Mouse (Mus musculus) neural tube, embryonic 15.5 days (tissue): ENCODE results near the gene Fos. TPM values are rescaled to one million over a fixed set of nuclear protein-coding genes. Genes with fewer than 3 reads are reported as not detected.

Experiments used
- ATAC-seq: fragments of 200-750 bp; cut with Nextera tagmentation; 2 replicates; pipeline ENCODE4 v1.8.0; 2017; ENCODE audit warnings: mild to moderate bottlenecking, moderate TSS enrichment, moderate library complexity; ENCODE audit not compliant: low FRiP score
- H3K27ac ChIP-seq: fragments of 300-500 bp; sonication (generic); replicated peaks from 2 replicates; pipeline ENCODE4 v1.5.1; 2015; ENCODE audit warnings: mild to moderate bottlenecking, inconsistent platforms
- H3K27me3 ChIP-seq: fragments of 300-500 bp; sonication (generic); replicated peaks from 2 replicates; pipeline ENCODE4 v1.6.1; 2015; ENCODE audit warnings: inconsistent platforms
- H3K36me3 ChIP-seq: fragments of 300-500 bp; sonication (generic); 2 replicates; pipeline ENCODE4 v1.6.1; 2015; ENCODE audit warnings: inconsistent platforms
- H3K4me1 ChIP-seq: fragments of 300-500 bp; sonication (generic); 2 replicates; pipeline ENCODE4 v1.6.1; 2015; ENCODE audit warnings: inconsistent platforms
- H3K4me2 ChIP-seq: fragments of 300-500 bp; sonication (generic); 2 replicates; pipeline ENCODE4 v1.6.1; 2015; ENCODE audit warnings: inconsistent platforms, mild to moderate bottlenecking, moderate library complexity
- H3K4me3 ChIP-seq: fragments of 300-500 bp; sonication (generic); replicated peaks from 2 replicates; pipeline ENCODE4 v1.5.1; 2015; ENCODE audit warnings: mild to moderate bottlenecking, inconsistent platforms
- H3K9ac ChIP-seq: fragments of 300-500 bp; sonication (generic); replicated peaks from 2 replicates; pipeline ENCODE4 v1.6.1; 2015; ENCODE audit warnings: mild to moderate bottlenecking, inconsistent platforms
- H3K9me3 ChIP-seq: fragments of 300-500 bp; sonication (generic); replicated peaks from 2 replicates; pipeline ENCODE4 v1.6.1; 2016; ENCODE audit warnings: inconsistent platforms
- WGBS: fragments of 180-500 bp; shearing (Covaris S2); methylation state at CpG from one replicate; pipeline ENCODE4 v1.1.7; 2015; ENCODE audit warnings: mixed read lengths; 5-methylcytosine and 5-hydroxymethylcytosine counted together
- polyA plus RNA-seq: library from polyadenylated mRNA; unstranded; fragments of >200 nt; fragmentation: Nextera tagmentation; extraction: Ambion mirVana; gene quantifications from 2 replicates; pipeline ENCODE4 v1.2.1, GENCODE M21; 2015

The Fos gene
- polyA plus RNA-seq, 1 experiment from 2014 or later, result 6.0 TPM

DNA sequence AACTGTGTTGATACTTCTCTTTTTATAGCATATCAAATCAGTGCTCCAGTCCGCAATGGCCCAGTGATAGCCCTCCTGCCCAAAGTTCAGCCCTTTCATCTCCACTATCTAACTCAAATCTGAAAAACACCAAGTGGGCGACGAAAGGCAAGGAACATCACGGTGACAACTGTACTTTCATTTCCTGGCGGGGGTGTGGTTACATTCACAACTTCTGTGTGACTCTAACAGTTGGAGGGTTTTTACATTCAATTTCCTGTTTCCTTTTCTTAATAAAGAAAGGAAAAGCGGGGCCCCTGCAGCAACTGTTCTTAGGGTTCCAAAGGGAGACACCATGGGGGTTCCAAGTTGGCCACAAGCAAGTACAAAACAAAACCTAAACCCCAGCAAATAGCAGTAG is 29.0 kb upstream of the Fos start:
- Histone ChIP-seq H3K27ac (no peak overlapping the region), H3K9ac (no peak overlapping the region), H3K4me3 (no peak overlapping the region), H3K4me1 (0 out of 2 replicates have a peak, but pooled peaks cover 3% of the 10 kb centered on the region), H3K27me3 (no peaks in the 10 kb centered on the region), H3K36me3 (no peaks in the 10 kb centered on the region), H3K9me3 (no peaks in the 10 kb centered on the region), H3K4me2 (no peak overlapping the region)
- ATAC-seq, result no peak
- WGBS, result 67% methylated on average over 6 of the region's 6 CpGs

- ATAC-seq, result no peak
- Histone ChIP-seq H3K27me3 (no peaks in the 10 kb centered on the region), H3K27ac (no peak overlapping the region), H3K4me2 (no peak overlapping the region), H3K36me3 (no peaks in the 10 kb centered on the region), H3K9me3 (no peaks in the 10 kb centered on the region), H3K4me1 (peaks cover 5% of the 10 kb centered on the region), H3K4me3 (no peak overlapping the region), H3K9ac (no peak overlapping the region)
- 85% methylated on average over 6 of the region's 6 CpGs for WGBS
Measured at GRCm38 (mm10) chr12:85447009-85447408, 26.7 kb upstream of the Fos start.

DNA sequence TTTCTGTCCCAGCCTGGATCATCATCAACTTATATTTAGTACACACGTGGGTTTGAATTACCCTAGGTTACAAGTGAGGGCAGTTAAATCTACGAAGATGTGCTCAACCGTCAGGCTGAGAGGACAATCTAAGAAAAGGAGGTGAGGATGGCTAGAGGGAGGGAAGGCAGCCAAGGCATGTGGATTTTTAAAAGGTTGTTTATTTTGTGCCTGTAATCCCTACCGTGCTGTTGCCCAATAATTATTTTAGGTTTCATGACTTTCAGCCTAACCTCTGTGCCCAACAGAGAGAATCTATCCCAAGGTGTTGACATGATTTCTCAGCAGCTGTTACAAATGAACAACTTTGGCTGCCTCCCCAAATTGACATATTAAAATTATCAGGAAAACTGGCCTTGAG is 26.2 kb upstream of the Fos start:
- no peak overlapping the region for H3K27ac ChIP-seq
- H3K4me2 ChIP-seq, result no peak overlapping the region
- H3K4me3 ChIP-seq, result no peak overlapping the region
- 71% methylated on average over 4 of the region's 4 CpGs for WGBS
- no peak for ATAC-seq
- no peak overlapping the region for H3K9ac ChIP-seq
- H3K27me3 ChIP-seq, result no peaks in the 10 kb centered on the region
- H3K9me3 ChIP-seq, result no peaks in the 10 kb centered on the region
- H3K36me3 ChIP-seq, result no peaks in the 10 kb centered on the region
- H3K4me1 ChIP-seq, result peaks cover 9% of the 10 kb centered on the region

- ATAC-seq, result no peak
- Histone ChIP-seq H3K27ac (no peak overlapping the region), H3K36me3 (no peaks in the 10 kb centered on the region), H3K9me3 (no peaks in the 10 kb centered on the region), H3K9ac (no peak overlapping the region), H3K4me1 (peaks cover 10% of the 10 kb centered on the region), H3K27me3 (no peaks in the 10 kb centered on the region), H3K4me2 (no peak overlapping the region), H3K4me3 (no peak overlapping the region)
- WGBS, result 92% methylated on average over 1 of the region's 1 CpGs
Measured at GRCm38 (mm10) chr12:85449478-85449877, 24.2 kb upstream of the Fos start.

DNA sequence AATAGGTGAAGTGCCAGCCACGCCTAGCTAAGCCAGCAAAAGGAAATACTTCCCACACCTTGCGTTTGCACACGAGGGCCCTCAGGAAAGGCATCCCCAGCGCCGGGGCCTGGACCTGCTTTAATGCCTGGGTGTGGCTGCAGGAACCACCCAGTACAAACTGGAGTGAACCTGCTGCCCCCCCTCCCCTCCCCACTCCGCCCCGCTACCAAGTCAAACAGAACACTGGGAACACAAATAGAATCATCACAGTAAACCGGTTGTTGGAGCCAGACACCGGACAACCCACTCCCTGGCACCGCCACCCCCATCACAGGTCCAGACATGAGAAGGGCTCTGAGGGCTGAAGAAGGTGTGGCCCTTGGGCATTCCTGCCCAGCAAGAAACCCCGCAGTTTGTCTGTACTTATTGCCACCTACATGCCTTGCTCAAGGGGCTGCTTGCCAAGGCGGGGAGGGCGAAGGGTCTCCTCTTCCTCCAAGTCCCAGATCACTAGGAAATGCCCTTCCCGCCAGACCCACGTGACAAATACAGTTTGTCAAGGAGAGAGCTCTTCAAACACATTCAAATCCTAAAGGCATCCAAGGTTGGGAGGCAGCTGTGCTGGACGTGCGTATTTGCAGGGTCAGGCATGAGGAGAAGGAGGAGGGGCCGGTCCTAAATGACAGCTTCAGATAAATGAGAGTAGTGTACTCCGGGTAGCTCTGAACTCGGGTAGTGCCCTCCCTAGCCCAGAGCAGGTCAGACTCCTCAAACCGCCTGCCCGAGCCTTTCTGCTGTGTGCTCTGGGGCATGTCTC is 21.8 kb upstream of the Fos start:
- Histone ChIP-seq H3K4me3 (no peak overlapping the region), H3K36me3 (no peaks in the 10 kb centered on the region), H3K27ac (no peak overlapping the region), H3K9me3 (no peaks in the 10 kb centered on the region), H3K4me1 (peaks cover 27% of the 10 kb centered on the region), H3K27me3 (no peaks in the 10 kb centered on the region), H3K4me2 (peak overlapping the region; percentile 13), H3K9ac (no peak overlapping the region)
- WGBS, result 43% methylated on average over 22 of the region's 22 CpGs
- ATAC-seq, result no peak

- WGBS, result 2% methylated on average over 44 of the region's 44 CpGs
- H3K4me1 ChIP-seq, result peaks cover 32% of the 10 kb centered on the region
- H3K27ac ChIP-seq, result peak overlapping the region; percentile 97
- H3K27me3 ChIP-seq, result no peaks in the 10 kb centered on the region
- peak overlapping the region; percentile 80 for H3K4me2 ChIP-seq
- peak overlapping the region; percentile 49 for H3K4me3 ChIP-seq
- H3K36me3 ChIP-seq, result no peaks in the 10 kb centered on the region
- H3K9me3 ChIP-seq, result no peaks in the 10 kb centered on the region
- peak overlapping the region; percentile 66 for H3K9ac ChIP-seq
- peak; percentile 99 for ATAC-seq
Measured at GRCm38 (mm10) chr12:85455065-85456058, 18.3 kb upstream of the Fos start.

- WGBS, result 70% methylated on average over 4 of the region's 4 CpGs
- ATAC-seq, result no peak
Measured at GRCm38 (mm10) chr12:85456276-85456675, 17.4 kb upstream of the Fos start.

GRCm38 (mm10) chr12:85456966-85457505 is 16.7 kb upstream of the Fos start:
- no peak for ATAC-seq
- Histone ChIP-seq H3K9me3 (no peaks in the 10 kb centered on the region), H3K36me3 (no peaks in the 10 kb centered on the region), H3K27ac (peak overlapping the region; percentile 97; the same call in 1 of the 2 replicates), H3K4me3 (no peak overlapping the region), H3K4me2 (no peak overlapping the region), H3K9ac (no peak overlapping the region), H3K27me3 (no peaks in the 10 kb centered on the region), H3K4me1 (peaks cover 33% of the 10 kb centered on the region)
- WGBS, result 46% methylated on average over 13 of the region's 13 CpGs

More at GRCm38 (mm10) chr12:85456276-85456675, 17.4 kb upstream of the Fos start:
- no peak overlapping the region; the same call in 1 of the 2 replicates for H3K4me3 ChIP-seq
- peaks cover 32% of the 10 kb centered on the region for H3K4me1 ChIP-seq
- H3K9ac ChIP-seq, result no peak overlapping the region; the same call in 1 of the 2 replicates
- peak overlapping the region; percentile 97 for H3K27ac ChIP-seq
- no peaks in the 10 kb centered on the region for H3K36me3 ChIP-seq
- no peaks in the 10 kb centered on the region for H3K27me3 ChIP-seq
- H3K4me2 ChIP-seq, result peak overlapping the region; percentile 80
- H3K9me3 ChIP-seq, result no peaks in the 10 kb centered on the region

DNA sequence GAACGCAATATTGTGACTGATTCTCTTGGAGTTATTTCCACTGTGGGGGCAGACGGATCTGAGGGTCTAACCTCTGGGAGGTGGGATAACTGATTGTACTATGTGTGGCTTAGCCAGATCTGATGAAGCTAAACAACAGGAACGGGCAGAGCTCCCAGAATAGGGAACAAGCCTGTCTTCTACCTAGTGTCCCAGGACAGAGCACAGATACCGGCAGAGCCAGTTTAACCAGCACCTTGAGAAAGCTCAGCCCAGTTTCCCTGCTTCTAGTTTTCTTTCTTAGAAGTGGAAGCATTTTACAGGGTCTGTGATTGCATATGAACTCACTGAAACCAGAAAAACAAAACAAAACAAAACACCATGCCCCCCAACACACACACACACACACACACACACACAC is 13.9 kb upstream of the Fos start:
- H3K4me1 ChIP-seq, result peaks cover 23% of the 10 kb centered on the region
- no peaks in the 10 kb centered on the region for H3K9me3 ChIP-seq
- no peak overlapping the region for H3K4me2 ChIP-seq
- no peak overlapping the region for H3K27ac ChIP-seq
- WGBS, result 80% methylated on average over 4 of the region's 4 CpGs
- no peaks in the 10 kb centered on the region for H3K36me3 ChIP-seq
- no peak overlapping the region for H3K4me3 ChIP-seq
- H3K9ac ChIP-seq, result no peak overlapping the region
- no peak for ATAC-seq
- H3K27me3 ChIP-seq, result no peaks in the 10 kb centered on the region

DNA sequence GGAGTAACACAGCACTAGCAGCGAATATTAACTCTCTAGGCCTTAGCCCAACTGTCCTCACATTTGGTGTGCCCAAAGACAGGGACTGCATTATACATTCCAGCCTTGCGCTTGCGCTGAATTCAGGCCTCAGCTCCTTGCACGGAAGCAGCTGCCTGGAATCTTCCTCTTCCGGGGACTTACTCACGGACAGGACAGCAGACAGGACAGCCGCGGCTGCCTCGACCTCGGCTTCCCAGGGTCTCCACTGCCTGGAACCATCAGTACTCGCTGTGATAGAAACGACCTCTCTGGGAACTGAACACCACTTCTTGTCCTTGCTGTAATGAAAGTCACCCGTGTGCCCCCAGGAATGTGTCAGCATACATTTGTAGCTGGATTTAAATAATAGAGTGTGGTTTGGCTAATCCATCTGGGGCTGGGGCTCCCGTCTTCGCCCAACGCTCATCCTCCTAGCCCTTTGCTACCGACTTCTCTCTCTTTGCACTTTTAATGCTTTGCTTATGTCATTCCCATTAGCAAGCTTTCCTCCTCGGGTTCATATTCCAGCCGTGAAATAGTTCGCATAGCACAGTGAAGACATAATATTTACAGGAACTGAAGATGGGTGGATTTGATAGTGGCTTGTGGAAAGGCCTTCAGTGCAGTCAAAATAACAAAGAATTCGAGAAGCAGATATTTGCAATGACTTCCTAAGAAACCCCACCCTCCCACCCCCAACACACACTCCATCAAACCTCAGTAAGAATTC is 11.6 kb upstream of the Fos start:
- H3K27ac ChIP-seq, result no peak overlapping the region
- H3K4me3 ChIP-seq, result no peak overlapping the region
- H3K4me1 ChIP-seq, result peaks cover 7% of the 10 kb centered on the region
- no peak for ATAC-seq
- no peak overlapping the region for H3K9ac ChIP-seq
- no peaks in the 10 kb centered on the region for H3K36me3 ChIP-seq
- WGBS, result 57% methylated on average over 21 of the region's 21 CpGs
- no peak overlapping the region for H3K4me2 ChIP-seq
- H3K9me3 ChIP-seq, result no peaks in the 10 kb centered on the region
- no peaks in the 10 kb centered on the region for H3K27me3 ChIP-seq

- Histone ChIP-seq H3K27me3 (no peaks in the 10 kb centered on the region), H3K4me2 (no peak overlapping the region), H3K9ac (no peak overlapping the region), H3K9me3 (no peaks in the 10 kb centered on the region), H3K4me3 (no peak overlapping the region), H3K36me3 (no peaks in the 10 kb centered on the region), H3K4me1 (peaks cover 6% of the 10 kb centered on the region; the same call in 1 of the 2 replicates), H3K27ac (no peak overlapping the region)
- no peak for ATAC-seq
- 61% methylated on average over 7 of the region's 7 CpGs for WGBS
Measured at GRCm38 (mm10) chr12:85462802-85463201, 10.9 kb upstream of the Fos start.
